Mouse (Mus musculus): ENCODE results near the gene Cog7.

Cog7 gene

DNA sequence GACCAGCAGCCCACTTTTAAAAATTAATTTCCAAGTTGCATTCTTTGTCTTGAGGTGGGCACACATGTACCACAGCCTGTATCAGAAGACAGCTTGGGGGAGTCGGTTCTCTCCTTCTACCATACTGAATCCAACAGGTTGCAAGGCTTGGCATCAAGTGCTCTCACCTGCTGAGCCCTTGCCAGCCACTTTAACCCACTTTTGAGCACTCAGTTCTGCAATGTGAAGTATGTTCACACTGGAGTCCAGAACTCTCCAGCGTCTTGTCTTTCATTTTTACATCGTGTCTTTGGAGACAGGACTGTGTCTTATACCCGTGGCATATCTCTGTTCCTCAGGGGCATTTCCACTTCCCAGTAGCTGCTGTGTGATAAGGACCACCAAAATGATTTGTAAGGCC, 101.3 kb downstream of the Cog7 start:
- DNase-seq: no peak

DNA sequence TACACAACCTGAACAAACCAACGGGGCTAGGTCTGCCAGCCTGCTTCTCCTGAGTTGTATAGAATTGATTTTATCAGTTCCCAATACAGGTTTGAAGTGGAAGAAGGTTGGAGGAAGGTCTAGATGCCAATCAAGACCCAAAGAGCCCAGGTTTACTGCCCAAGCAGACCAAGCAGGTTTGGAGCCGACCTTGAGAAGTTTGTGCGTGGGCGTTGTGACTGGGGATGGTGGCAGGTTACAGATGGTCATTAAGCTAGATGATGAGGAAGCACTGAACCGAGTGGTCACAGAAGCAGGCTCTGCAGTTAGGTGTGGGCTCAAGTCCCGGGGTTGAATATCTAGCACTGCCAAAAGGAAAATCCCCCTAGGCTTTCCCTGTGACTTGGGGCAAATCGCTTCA, 106.7 kb downstream of the Cog7 start:
- no peak for DNase-seq

DNA sequence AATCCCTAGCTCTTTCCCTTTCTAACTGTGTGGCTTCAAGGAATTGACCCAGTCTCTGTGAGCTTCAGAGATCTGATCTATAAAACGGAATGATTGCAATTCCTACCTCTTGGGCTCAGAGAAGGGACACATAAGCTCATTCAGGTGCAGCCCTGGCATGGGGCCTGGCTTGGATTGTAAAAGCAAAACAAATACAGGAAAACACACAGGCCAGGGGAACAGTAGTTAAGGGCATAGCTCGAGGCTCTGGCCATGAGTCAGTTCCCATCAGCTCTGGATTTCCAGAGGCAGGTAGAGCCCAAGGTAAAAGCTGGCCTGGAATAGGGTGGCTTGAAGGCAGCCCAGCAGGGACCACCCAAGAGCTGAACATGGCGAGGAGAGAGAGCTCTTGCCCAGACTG, 107.5 kb downstream of the Cog7 start:
- no peak for DNase-seq

DNA sequence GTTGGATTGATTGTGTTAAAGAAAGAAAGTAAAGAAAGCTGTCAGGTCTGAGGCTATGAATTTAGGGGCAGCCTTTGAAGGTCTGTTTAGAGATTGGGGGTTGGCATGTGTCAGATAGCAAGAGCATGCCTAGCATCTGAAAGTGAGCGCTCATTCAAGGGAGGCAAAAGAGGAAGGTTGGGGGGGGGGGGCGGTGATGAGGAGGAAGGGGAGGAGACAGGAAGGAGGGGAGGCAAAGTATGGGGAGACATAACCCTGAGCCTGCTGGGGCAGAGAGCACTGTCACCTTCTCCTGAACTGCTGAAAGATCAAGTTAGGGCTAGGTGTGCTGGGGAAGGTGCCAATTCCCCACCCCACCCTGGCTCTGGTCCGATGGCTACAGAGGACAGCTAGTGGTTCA, 109.9 kb downstream of the Cog7 start:
- DNase-seq: no peak

GRCm38 (mm10) chr7:121864858-121865585, 116.5 kb downstream of the Cog7 start, which contains the start of gene Scnn1b:
TSS of gene Scnn1b (plus strand) at chr7:121865038.
- no peak for DNase-seq

- DNase-seq: peak; percentile 11
Measured at GRCm38 (mm10) chr7:121858939-121859338, 122.6 kb downstream of the Cog7 start.

DNA sequence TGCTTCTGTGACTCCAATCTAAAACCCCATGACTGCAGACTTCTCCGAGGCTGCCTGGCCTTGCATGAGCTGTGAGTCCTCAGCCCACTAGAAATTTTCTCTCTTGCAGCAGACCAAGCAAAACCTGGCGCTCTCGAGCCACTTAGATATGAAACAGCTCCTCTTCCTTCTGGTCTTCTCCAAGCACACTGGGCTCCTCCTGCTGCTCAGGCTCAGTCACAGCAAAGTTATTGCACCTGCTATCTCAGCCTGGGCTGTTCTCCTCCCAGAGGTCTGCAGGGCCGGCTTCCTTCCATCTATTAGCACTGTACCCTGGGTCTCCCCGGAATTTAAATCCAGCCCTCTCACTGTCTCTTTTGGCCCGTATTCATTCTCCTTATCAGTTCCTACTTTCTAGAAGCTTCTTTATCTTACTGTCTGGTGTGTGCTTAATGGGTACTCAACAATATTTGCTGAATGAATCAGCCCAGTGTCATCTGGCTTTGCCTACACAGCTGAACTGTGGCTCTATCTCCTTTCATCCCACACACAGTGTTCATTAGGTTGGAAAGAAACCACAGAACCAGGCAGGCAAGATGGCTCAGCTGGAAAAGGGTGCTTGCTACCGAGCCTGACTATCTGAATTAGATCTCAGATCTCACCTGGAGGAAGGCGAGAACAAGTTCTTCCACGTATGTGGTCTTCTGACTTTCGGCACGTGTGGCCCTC, 124.2 kb downstream of the Cog7 start:
- no peak for DNase-seq

GRCm38 (mm10) chr7:121848537-121849168, 132.9 kb downstream of the Cog7 start:
- DNase-seq: no peak

DNA sequence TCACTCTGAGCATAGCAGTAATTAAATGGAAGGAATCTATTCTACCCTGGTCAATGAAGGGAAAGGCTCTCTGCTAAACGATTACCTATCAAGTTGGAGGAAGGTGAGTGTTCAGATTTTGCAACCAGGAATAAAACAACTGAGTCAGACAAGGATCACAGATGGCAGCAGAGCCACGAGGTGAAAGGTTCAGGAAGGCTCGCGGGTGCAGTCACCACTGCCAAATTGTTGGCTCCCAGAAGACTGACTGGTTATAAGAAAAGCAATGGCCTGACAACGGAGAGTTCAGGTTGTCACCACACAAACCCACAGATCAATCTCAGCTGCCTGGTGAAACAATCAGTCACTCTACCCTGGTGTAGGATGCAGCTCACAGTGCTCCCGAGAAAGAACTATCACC, 135.5 kb downstream of the Cog7 start:
- no peak for DNase-seq

- no peak for DNase-seq
Measured at GRCm38 (mm10) chr7:121842234-121842633, 139.3 kb downstream of the Cog7 start.

GRCm38 (mm10) chr7:121840810-121841209, 140.7 kb downstream of the Cog7 start:
- no peak for DNase-seq

GRCm38 (mm10) chr7:121836827-121837226, 144.7 kb downstream of the Cog7 start:
- DNase-seq: no peak

DNA sequence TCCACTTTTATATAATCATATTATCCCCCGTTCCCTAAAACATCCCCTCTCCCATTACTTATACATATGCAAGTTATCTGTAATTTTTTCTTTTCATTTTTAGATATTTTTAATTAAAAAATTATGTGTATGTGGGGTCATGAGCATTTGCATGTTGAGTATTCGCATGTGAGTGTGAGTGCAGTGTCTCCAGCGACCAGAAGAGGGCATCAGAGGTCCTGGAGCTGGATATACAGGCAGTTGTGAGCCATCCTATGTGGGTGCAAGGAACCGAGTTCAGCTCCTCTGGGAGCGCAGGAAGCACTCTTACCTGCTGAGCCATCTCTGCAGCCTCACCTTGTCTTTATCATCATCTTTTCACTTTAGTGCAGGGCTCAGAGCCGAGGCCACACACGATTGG, 146.1 kb downstream of the Cog7 start:
- DNase-seq: no peak
